Mouse (Mus musculus): ENCODE results near the gene Vps13d. TPM values are rescaled to one million over a fixed set of nuclear protein-coding genes. Genes with fewer than 3 reads are reported as not detected.

Vps13d gene
- polyA plus RNA-seq, 1 experiment: 23.5 TPM

DNA sequence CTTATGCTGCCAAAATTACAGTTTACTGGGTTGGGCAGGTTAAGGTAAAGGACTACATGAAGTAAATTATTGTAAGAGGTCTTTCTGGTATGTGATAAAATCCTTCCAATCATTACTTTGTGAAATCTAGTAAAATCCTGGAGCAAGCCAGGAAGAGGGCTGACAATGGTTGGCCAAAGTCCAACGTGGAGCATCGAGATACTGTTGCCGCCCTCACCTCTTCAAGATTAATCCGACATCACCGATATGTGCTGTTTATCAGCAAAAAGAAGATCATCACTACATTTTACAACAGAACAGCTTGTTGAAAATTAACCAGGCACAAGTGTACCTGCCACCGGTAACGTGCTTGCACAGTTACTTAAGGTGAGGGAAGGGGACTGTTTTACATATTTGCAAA is 184.9 kb downstream of the Vps13d start:
- WGBS: 97% methylated on average over 7 of the region's 7 CpGs
- Histone ChIP-seq H3K4me1 (replicated peaks; ENCODE audit: control insufficient read depth, insufficient read depth, low read length) (peaks cover 42% of the 10 kb centered on the region), H3K27me3 (ENCODE audit: control insufficient read depth, insufficient read depth, low read length) (no peaks in the 10 kb centered on the region), H3K27ac (ENCODE audit: control insufficient read depth, insufficient read depth, low read length) (peak overlapping the region; percentile 91), H3K36me3 (ENCODE audit: control insufficient read depth, insufficient read depth, low read length) (no peaks in the 10 kb centered on the region), H3K4me3 (ENCODE audit: control insufficient read depth, insufficient read depth, low read length) (no peak overlapping the region)
- no peak for DNase-seq
- TF ChIP-seq CTCF (IDR thresholded peaks at IDR 0.05; ENCODE audit: borderline replicate concordance, control insufficient read depth, extremely low read depth, insufficient read depth, low read length, poor library complexity): no peak
- no peak for TF ChIP-seq POLR2A (IDR thresholded peaks at IDR 0.05; ENCODE audit: control insufficient read depth, extremely low read depth, insufficient read depth, low read length, poor library complexity)

DNA sequence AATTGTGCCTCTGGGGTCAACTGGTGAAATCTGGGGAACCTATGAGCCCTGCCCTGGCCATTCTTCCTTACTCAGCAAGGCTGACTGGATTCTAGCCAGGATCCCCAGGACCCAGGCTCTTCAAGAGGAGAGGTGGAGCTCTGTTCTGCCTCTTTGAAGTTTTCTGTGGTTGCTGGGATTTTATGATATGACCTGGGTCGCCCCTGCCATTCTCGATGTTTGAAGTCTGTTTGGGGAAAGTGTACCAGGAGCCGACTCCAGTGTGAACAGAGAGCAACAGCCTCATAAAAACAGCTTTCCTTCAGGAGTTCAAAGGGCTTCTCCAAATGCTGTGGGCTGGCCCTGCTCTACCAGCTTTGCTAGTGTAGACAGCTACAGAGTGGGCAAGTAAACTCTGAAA is 185.4 kb downstream of the Vps13d start:
- WGBS: 13% methylated on average over 3 of the region's 3 CpGs
- no peaks in the 10 kb centered on the region for H3K27me3 ChIP-seq (ENCODE audit: control insufficient read depth, insufficient read depth, low read length)
- no peak overlapping the region for H3K4me3 ChIP-seq (ENCODE audit: control insufficient read depth, insufficient read depth, low read length)
- no peak for DNase-seq
- H3K27ac ChIP-seq (ENCODE audit: control insufficient read depth, insufficient read depth, low read length): peak overlapping the region; percentile 91
- H3K4me1 ChIP-seq (replicated peaks; ENCODE audit: control insufficient read depth, insufficient read depth, low read length): peaks cover 43% of the 10 kb centered on the region
- TF ChIP-seq CTCF (IDR thresholded peaks at IDR 0.05; ENCODE audit: borderline replicate concordance, control insufficient read depth, extremely low read depth, insufficient read depth, low read length, poor library complexity) (no peak), POLR2A (IDR thresholded peaks at IDR 0.05; ENCODE audit: control insufficient read depth, extremely low read depth, insufficient read depth, low read length, poor library complexity) (no peak)
- H3K36me3 ChIP-seq (ENCODE audit: control insufficient read depth, insufficient read depth, low read length): no peaks in the 10 kb centered on the region

DNA sequence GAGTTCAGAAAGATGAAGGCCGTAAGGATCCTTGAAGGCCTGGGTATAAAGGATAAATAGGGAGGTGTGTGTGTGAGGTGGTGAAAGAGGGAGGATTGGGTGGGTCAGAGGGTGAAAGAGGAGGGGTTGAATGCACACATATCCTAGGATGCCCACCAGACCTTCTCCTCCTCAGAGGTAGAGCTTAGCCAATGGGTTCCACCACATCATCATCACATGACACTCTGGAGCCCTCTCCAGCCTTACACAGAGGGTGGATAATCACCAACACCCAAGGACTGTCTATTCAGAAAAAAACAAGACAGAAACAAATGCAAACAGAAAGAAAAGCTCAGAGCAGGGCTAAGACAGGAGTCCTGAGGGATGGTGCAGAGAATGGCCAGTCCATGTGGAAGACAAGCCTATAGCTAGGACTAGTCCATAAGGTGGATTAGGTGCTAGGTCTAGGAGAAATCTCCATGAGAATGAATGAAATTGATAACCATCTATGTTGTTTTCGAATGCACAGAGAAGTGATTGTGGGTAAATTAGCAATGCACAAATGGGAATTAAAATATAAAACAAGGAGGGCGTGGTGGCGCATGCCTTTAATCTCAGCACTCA is 188.8 kb downstream of the Vps13d start:
- no peaks in the 10 kb centered on the region for H3K27me3 ChIP-seq (ENCODE audit: control insufficient read depth, insufficient read depth, low read length)
- H3K4me1 ChIP-seq (replicated peaks; ENCODE audit: control insufficient read depth, insufficient read depth, low read length): peaks cover 28% of the 10 kb centered on the region
- no peaks in the 10 kb centered on the region for H3K36me3 ChIP-seq (ENCODE audit: control insufficient read depth, insufficient read depth, low read length)
- H3K4me3 ChIP-seq (ENCODE audit: control insufficient read depth, insufficient read depth, low read length): no peak overlapping the region
- 96% methylated on average over 4 of the region's 4 CpGs for WGBS
- no peak for DNase-seq
- no peak for TF ChIP-seq CTCF (IDR thresholded peaks at IDR 0.05; ENCODE audit: borderline replicate concordance, control insufficient read depth, extremely low read depth, insufficient read depth, low read length, poor library complexity)
- H3K27ac ChIP-seq (ENCODE audit: control insufficient read depth, insufficient read depth, low read length): peak overlapping the region; percentile 31

DNA sequence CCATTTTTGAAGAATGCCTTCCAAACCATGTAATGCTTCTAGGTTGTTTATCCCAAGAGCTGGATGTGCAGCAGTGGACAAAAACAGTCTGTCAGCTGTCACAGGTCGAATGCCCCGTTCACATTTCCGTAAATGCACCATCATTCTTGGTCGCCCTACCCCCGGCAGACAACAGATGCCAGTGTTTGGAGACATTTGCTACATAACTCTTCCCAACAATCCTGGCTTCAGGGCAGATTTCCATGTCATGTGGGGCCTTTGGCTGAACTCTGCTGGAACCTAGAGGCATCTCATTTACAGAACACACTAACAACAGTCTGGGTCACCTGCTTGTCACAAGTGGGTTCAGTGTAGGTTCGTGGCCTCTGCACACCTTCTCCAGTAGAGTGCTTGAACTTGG is 190.6 kb downstream of the Vps13d start:
- TF ChIP-seq POLR2A (IDR thresholded peaks at IDR 0.05; ENCODE audit: control insufficient read depth, extremely low read depth, insufficient read depth, low read length, poor library complexity): no peak
- no peak for TF ChIP-seq CTCF (IDR thresholded peaks at IDR 0.05; ENCODE audit: borderline replicate concordance, control insufficient read depth, extremely low read depth, insufficient read depth, low read length, poor library complexity)
- no peak for DNase-seq
- no peaks in the 10 kb centered on the region for H3K27me3 ChIP-seq (ENCODE audit: control insufficient read depth, insufficient read depth, low read length)
- no peaks in the 10 kb centered on the region for H3K36me3 ChIP-seq (ENCODE audit: control insufficient read depth, insufficient read depth, low read length)
- peaks cover 27% of the 10 kb centered on the region for H3K4me1 ChIP-seq (replicated peaks; ENCODE audit: control insufficient read depth, insufficient read depth, low read length)
- no peak overlapping the region for H3K27ac ChIP-seq (ENCODE audit: control insufficient read depth, insufficient read depth, low read length)
- no peak overlapping the region for H3K4me3 ChIP-seq (ENCODE audit: control insufficient read depth, insufficient read depth, low read length)
- 97% methylated on average over 6 of the region's 6 CpGs for WGBS

DNA sequence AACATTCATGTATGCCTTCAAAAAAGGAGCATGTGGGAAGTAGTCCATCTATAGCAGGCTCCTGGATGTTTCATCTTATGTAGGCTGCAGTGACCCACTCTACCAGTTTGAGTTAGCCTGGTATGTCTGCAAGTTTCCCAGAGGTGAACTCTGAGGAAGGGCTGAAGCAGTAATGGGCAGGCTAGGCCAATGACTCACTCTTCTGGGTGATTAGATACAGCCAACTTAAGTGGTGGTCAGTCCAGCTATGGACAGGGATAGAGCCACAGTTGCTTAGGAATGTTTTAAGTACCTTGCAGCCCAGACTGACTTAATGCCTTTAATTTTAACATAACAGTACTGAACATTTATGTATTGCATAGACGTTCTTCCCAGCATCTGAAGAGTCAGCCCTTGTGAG is 192.1 kb downstream of the Vps13d start:
- Histone ChIP-seq H3K27me3 (ENCODE audit: control insufficient read depth, insufficient read depth, low read length) (no peaks in the 10 kb centered on the region), H3K36me3 (ENCODE audit: control insufficient read depth, insufficient read depth, low read length) (no peaks in the 10 kb centered on the region), H3K4me1 (replicated peaks; ENCODE audit: control insufficient read depth, insufficient read depth, low read length) (peaks cover 40% of the 10 kb centered on the region), H3K27ac (ENCODE audit: control insufficient read depth, insufficient read depth, low read length) (no peak overlapping the region), H3K4me3 (ENCODE audit: control insufficient read depth, insufficient read depth, low read length) (no peak overlapping the region)
- WGBS: 92% methylated on average over 1 of the region's 1 CpGs
- TF ChIP-seq POLR2A (IDR thresholded peaks at IDR 0.05; ENCODE audit: control insufficient read depth, extremely low read depth, insufficient read depth, low read length, poor library complexity): no peak
- no peak for TF ChIP-seq CTCF (IDR thresholded peaks at IDR 0.05; ENCODE audit: borderline replicate concordance, control insufficient read depth, extremely low read depth, insufficient read depth, low read length, poor library complexity)
- DNase-seq: no peak

DNA sequence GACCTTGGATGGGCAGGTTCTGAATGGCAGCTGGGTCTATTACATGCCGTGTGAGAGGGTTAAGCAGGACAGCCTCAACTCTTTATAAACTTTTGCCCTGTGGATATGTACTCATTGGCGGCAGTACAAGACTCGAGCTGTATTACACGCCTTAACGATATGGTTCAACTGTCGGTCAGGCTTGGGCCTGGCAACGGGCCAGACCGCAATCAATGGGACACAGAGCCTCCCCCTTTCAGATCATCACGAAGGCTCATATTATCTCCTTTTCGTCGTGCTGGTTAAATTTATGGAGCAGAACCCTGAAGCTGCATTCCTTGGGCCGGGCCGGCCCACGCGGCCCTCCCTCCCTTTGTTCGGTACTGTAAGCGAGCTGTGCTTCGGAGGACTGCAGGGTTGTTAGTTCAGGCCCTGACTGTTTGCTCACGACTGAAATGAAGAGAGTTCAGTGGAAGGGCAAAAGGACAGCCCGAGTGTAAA is 194.9 kb downstream of the Vps13d start:
- Histone ChIP-seq H3K36me3 (ENCODE audit: control insufficient read depth, insufficient read depth, low read length) (no peaks in the 10 kb centered on the region), H3K27me3 (ENCODE audit: control insufficient read depth, insufficient read depth, low read length) (no peaks in the 10 kb centered on the region), H3K4me1 (replicated peaks; ENCODE audit: control insufficient read depth, insufficient read depth, low read length) (peaks cover 47% of the 10 kb centered on the region), H3K4me3 (ENCODE audit: control insufficient read depth, insufficient read depth, low read length) (no peak overlapping the region), H3K27ac (ENCODE audit: control insufficient read depth, insufficient read depth, low read length) (peak overlapping the region; percentile 89)
- TF ChIP-seq CTCF (IDR thresholded peaks at IDR 0.05; ENCODE audit: borderline replicate concordance, control insufficient read depth, extremely low read depth, insufficient read depth, low read length, poor library complexity) (no peak), POLR2A (IDR thresholded peaks at IDR 0.05; ENCODE audit: control insufficient read depth, extremely low read depth, insufficient read depth, low read length, poor library complexity) (no peak)
- 74% methylated on average over 20 of the region's 20 CpGs for WGBS
- DNase-seq: no peak

DNA sequence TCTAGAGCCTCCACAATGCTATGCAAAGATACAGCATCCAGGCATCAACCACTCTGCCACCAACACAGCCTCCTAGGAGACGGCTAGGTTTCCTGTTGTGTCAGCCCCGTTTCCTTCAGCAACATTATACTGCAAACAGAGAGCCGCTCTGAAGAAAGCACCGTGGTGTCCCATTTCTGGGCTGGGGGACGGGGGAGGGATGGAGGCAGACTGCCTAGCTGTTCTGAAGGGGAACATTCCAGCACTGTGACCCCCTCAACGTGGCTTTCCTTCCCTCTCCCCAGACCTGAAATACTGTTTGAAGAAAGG is 195.3 kb downstream of the Vps13d start:
- Histone ChIP-seq H3K4me1 (replicated peaks; ENCODE audit: control insufficient read depth, insufficient read depth, low read length) (peaks cover 43% of the 10 kb centered on the region), H3K4me3 (ENCODE audit: control insufficient read depth, insufficient read depth, low read length) (no peak overlapping the region)

More for the DNA sequence above, 195.3 kb downstream of the Vps13d start:
- Histone ChIP-seq H3K27ac (ENCODE audit: control insufficient read depth, insufficient read depth, low read length) (peak overlapping the region; percentile 89), H3K27me3 (ENCODE audit: control insufficient read depth, insufficient read depth, low read length) (no peaks in the 10 kb centered on the region), H3K36me3 (ENCODE audit: control insufficient read depth, insufficient read depth, low read length) (no peaks in the 10 kb centered on the region)
- 16% methylated on average over 6 of the region's 6 CpGs for WGBS
- TF ChIP-seq POLR2A (IDR thresholded peaks at IDR 0.05; ENCODE audit: control insufficient read depth, extremely low read depth, insufficient read depth, low read length, poor library complexity) (no peak), CTCF (IDR thresholded peaks at IDR 0.05; ENCODE audit: borderline replicate concordance, control insufficient read depth, extremely low read depth, insufficient read depth, low read length, poor library complexity) (no peak)
- no peak for DNase-seq
